Mouse (Mus musculus): ENCODE data around the gene Marveld3.

Marveld3 gene

GRCm38 (mm10) chr8:109961693-109962367 lies at the start of gene Marveld3:
Marveld3 (minus strand) TSS chr8:109962203.
- DNase-seq (ENCODE audit: extremely low read depth, insufficient read length, low spot score) = no peak

GRCm38 (mm10) chr8:110010868-110011267 lies 48.9 kb upstream of the Marveld3 start:
- DNase-seq (ENCODE audit: extremely low read depth, insufficient read length, low spot score) = no peak

- no peak for DNase-seq (ENCODE audit: extremely low read depth, insufficient read length, low spot score)
Observed at GRCm38 (mm10) chr8:110008995-110009446, 47.0 kb upstream of the Marveld3 start.

GRCm38 (mm10) chr8:110008228-110008994 lies 46.4 kb upstream of the Marveld3 start:
- no peak for DNase-seq (ENCODE audit: extremely low read depth, insufficient read length, low spot score)

GRCm38 (mm10) chr8:110006312-110007023 lies 44.5 kb upstream of the Marveld3 start:
- no peak for DNase-seq (ENCODE audit: extremely low read depth, insufficient read length, low spot score)

- DNase-seq (ENCODE audit: extremely low read depth, insufficient read length, low spot score) = no peak
Observed at GRCm38 (mm10) chr8:110004300-110004699, 42.3 kb upstream of the Marveld3 start.

- peak; percentile 13 for DNase-seq (ENCODE audit: extremely low read depth, insufficient read length, low spot score)
Observed at GRCm38 (mm10) chr8:110002953-110003352, 41.0 kb upstream of the Marveld3 start.

- DNase-seq (ENCODE audit: extremely low read depth, insufficient read length, low spot score) = no peak
Observed at GRCm38 (mm10) chr8:109999974-110000373, 38.0 kb upstream of the Marveld3 start.

- DNase-seq (ENCODE audit: extremely low read depth, insufficient read length, low spot score) = no peak
Observed at GRCm38 (mm10) chr8:109998066-109998465, 36.1 kb upstream of the Marveld3 start.

GRCm38 (mm10) chr8:109997381-109997780 lies 35.4 kb upstream of the Marveld3 start:
- no peak for DNase-seq (ENCODE audit: extremely low read depth, insufficient read length, low spot score)

GRCm38 (mm10) chr8:109992951-109993350 lies 30.9 kb upstream of the Marveld3 start:
- DNase-seq (ENCODE audit: extremely low read depth, insufficient read length, low spot score) = no peak

GRCm38 (mm10) chr8:109992166-109992565 lies 30.2 kb upstream of the Marveld3 start:
- no peak for DNase-seq (ENCODE audit: extremely low read depth, insufficient read length, low spot score)

GRCm38 (mm10) chr8:109990224-109990623 lies 28.2 kb upstream of the Marveld3 start, which contains the start of gene Tat:
Tat (plus strand) TSS chr8:109990437.
- no peak for DNase-seq (ENCODE audit: extremely low read depth, insufficient read length, low spot score)

GRCm38 (mm10) chr8:109989151-109989550 lies 27.1 kb upstream of the Marveld3 start:
- DNase-seq (ENCODE audit: extremely low read depth, insufficient read length, low spot score) = no peak

- no peak for DNase-seq (ENCODE audit: extremely low read depth, insufficient read length, low spot score)
Observed at GRCm38 (mm10) chr8:109987776-109988175, 25.8 kb upstream of the Marveld3 start.

GRCm38 (mm10) chr8:109986384-109986783 lies 24.4 kb upstream of the Marveld3 start:
- DNase-seq (ENCODE audit: extremely low read depth, insufficient read length, low spot score) = no peak

- DNase-seq (ENCODE audit: extremely low read depth, insufficient read length, low spot score) = no peak
Observed at GRCm38 (mm10) chr8:109983944-109984343, 21.9 kb upstream of the Marveld3 start.

- no peak for DNase-seq (ENCODE audit: extremely low read depth, insufficient read length, low spot score)
Observed at GRCm38 (mm10) chr8:109982386-109983105, 20.5 kb upstream of the Marveld3 start.

- no peak for DNase-seq (ENCODE audit: extremely low read depth, insufficient read length, low spot score)
Observed at GRCm38 (mm10) chr8:109979339-109979738, 17.3 kb upstream of the Marveld3 start.

- DNase-seq (ENCODE audit: extremely low read depth, insufficient read length, low spot score) = no peak
Observed at GRCm38 (mm10) chr8:109972901-109973300, 10.9 kb upstream of the Marveld3 start.

GRCm38 (mm10) chr8:109970323-109970722 lies 8.3 kb upstream of the Marveld3 start:
- no peak for DNase-seq (ENCODE audit: extremely low read depth, insufficient read length, low spot score)

All from 3134 (cell line).